Mouse (Mus musculus): Measurements from ENCODE around the gene Dnajc22. TPM values are rescaled to one million over a fixed set of nuclear protein-coding genes. Genes with fewer than 3 reads are reported as not detected.
"Not testable (repeated sequence)": the region's sequence is repeated elsewhere in the genome, so short reads cannot be mapped to it uniquely, and the experiment has no call there.

Gene Dnajc22
- 0.21 and 0.45 TPM in 2 replicates for polyA plus RNA-seq (2014; fragmentation: Nextera tagmentation; extraction: Ambion mirVana)

GRCm38 (mm10) chr15:99092870-99093269 is at the start of gene Dnajc22:
TSS of gene Dnajc22 (plus strand) at chr15:99093170.
- Histone ChIP-seq H3K27me3 (ENCODE audit: control insufficient read depth, insufficient read depth, low read length) (peaks cover 24% of the 10 kb centered on the region), H3K4me3 (ENCODE audit: low read depth, low read length) (peak within 1 kb of the TSS; percentile 39), H3K4me2 (ENCODE audit: low read depth, low read length) (peak within 1 kb of the TSS; percentile 78), H3K27ac (ENCODE audit: low read depth, low read length) (no peak within 1 kb of the TSS), H3K36me3 (ENCODE audit: control insufficient read depth, insufficient read depth, low read length) (no peaks in the 10 kb centered on the region), H3K9ac (replicated peaks; ENCODE audit: low read depth, low read length) (peak within 1 kb of the TSS; percentile 60), H3K9me3 (ENCODE audit: control insufficient read depth, low read length) (no peaks in the 10 kb centered on the region), H3K4me1 (ENCODE audit: control insufficient read depth, insufficient read depth, low read length) (peaks cover 36% of the 10 kb centered on the region)
- ATAC-seq (ENCODE audit: low read depth): no peak
- 26% methylated on average over 8 of the region's 8 CpGs for WGBS

- no peaks in the 10 kb centered on the region for H3K9me3 ChIP-seq (ENCODE audit: control insufficient read depth, low read length)
- H3K4me1 ChIP-seq (ENCODE audit: control insufficient read depth, insufficient read depth, low read length): no peaks in the 10 kb centered on the region
- H3K27ac ChIP-seq (ENCODE audit: low read depth, low read length): no peak overlapping the region
- H3K36me3 ChIP-seq (ENCODE audit: control insufficient read depth, insufficient read depth, low read length): no peaks in the 10 kb centered on the region
- no peak overlapping the region for H3K9ac ChIP-seq (replicated peaks; ENCODE audit: low read depth, low read length)
- WGBS: 69% methylated on average over 3 of the region's 3 CpGs
- H3K4me3 ChIP-seq (ENCODE audit: low read depth, low read length): no peak overlapping the region
- no peak overlapping the region for H3K4me2 ChIP-seq (ENCODE audit: low read depth, low read length)
- ATAC-seq (ENCODE audit: low read depth): no peak
- no peaks in the 10 kb centered on the region for H3K27me3 ChIP-seq (ENCODE audit: control insufficient read depth, insufficient read depth, low read length)
Observed at GRCm38 (mm10) chr15:99044854-99045253, 48.1 kb upstream of the Dnajc22 start.

GRCm38 (mm10) chr15:99045734-99046133 is 47.2 kb upstream of the Dnajc22 start:
- not testable (repeated sequence) for H3K9me3 ChIP-seq (ENCODE audit: control insufficient read depth, low read length); H3K4me2 ChIP-seq (ENCODE audit: low read depth, low read length); H3K27ac ChIP-seq (ENCODE audit: low read depth, low read length); H3K36me3 ChIP-seq (ENCODE audit: control insufficient read depth, insufficient read depth, low read length); H3K9ac ChIP-seq (replicated peaks; ENCODE audit: low read depth, low read length); H3K27me3 ChIP-seq (ENCODE audit: control insufficient read depth, insufficient read depth, low read length); H3K4me1 ChIP-seq (ENCODE audit: control insufficient read depth, insufficient read depth, low read length); H3K4me3 ChIP-seq (ENCODE audit: low read depth, low read length); ATAC-seq (ENCODE audit: low read depth)
- 83% methylated on average over 6 of the region's 6 CpGs for WGBS

GRCm38 (mm10) chr15:99049473-99050253 is 43.3 kb upstream of the Dnajc22 start:
- Histone ChIP-seq H3K9ac (replicated peaks; ENCODE audit: low read depth, low read length) (no peak overlapping the region), H3K9me3 (ENCODE audit: control insufficient read depth, low read length) (no peaks in the 10 kb centered on the region), H3K27ac (ENCODE audit: low read depth, low read length) (no peak overlapping the region), H3K4me3 (ENCODE audit: low read depth, low read length) (no peak overlapping the region), H3K27me3 (ENCODE audit: control insufficient read depth, insufficient read depth, low read length) (peaks cover 14% of the 10 kb centered on the region), H3K4me2 (ENCODE audit: low read depth, low read length) (no peak overlapping the region), H3K4me1 (ENCODE audit: control insufficient read depth, insufficient read depth, low read length) (no peaks in the 10 kb centered on the region), H3K36me3 (ENCODE audit: control insufficient read depth, insufficient read depth, low read length) (no peaks in the 10 kb centered on the region)
- WGBS: 32% methylated on average over 13 of the region's 13 CpGs
- no peak for ATAC-seq (ENCODE audit: low read depth)

GRCm38 (mm10) chr15:99053373-99053772 is 39.6 kb upstream of the Dnajc22 start:
- H3K27me3 ChIP-seq (ENCODE audit: control insufficient read depth, insufficient read depth, low read length): peaks cover 48% of the 10 kb centered on the region
- H3K27ac ChIP-seq (ENCODE audit: low read depth, low read length): peak overlapping the region; percentile 16; the same call in 1 of the 2 replicates
- H3K4me1 ChIP-seq (ENCODE audit: control insufficient read depth, insufficient read depth, low read length): peaks cover 8% of the 10 kb centered on the region
- no peaks in the 10 kb centered on the region for H3K36me3 ChIP-seq (ENCODE audit: control insufficient read depth, insufficient read depth, low read length)
- no peak for ATAC-seq (ENCODE audit: low read depth)
- no peak overlapping the region for H3K4me2 ChIP-seq (ENCODE audit: low read depth, low read length)
- no peak overlapping the region for H3K4me3 ChIP-seq (ENCODE audit: low read depth, low read length)
- no peak overlapping the region for H3K9ac ChIP-seq (replicated peaks; ENCODE audit: low read depth, low read length)
- WGBS: 5% methylated on average over 9 of the region's 9 CpGs
- no peaks in the 10 kb centered on the region for H3K9me3 ChIP-seq (ENCODE audit: control insufficient read depth, low read length)

- Histone ChIP-seq H3K27ac (ENCODE audit: low read depth, low read length) (peak within 1 kb of the TSS; percentile 16), H3K4me3 (ENCODE audit: low read depth, low read length) (peak within 1 kb of the TSS; percentile 31), H3K9me3 (ENCODE audit: control insufficient read depth, low read length) (no peaks in the 10 kb centered on the region), H3K9ac (replicated peaks; ENCODE audit: low read depth, low read length) (peak within 1 kb of the TSS; percentile 42), H3K4me1 (ENCODE audit: control insufficient read depth, insufficient read depth, low read length) (peaks cover 8% of the 10 kb centered on the region), H3K36me3 (ENCODE audit: control insufficient read depth, insufficient read depth, low read length) (no peaks in the 10 kb centered on the region), H3K27me3 (ENCODE audit: control insufficient read depth, insufficient read depth, low read length) (peaks cover 56% of the 10 kb centered on the region), H3K4me2 (ENCODE audit: low read depth, low read length) (peak within 1 kb of the TSS; percentile 56)
- under 1% methylated on average over 29 of the region's 30 CpGs for WGBS
- ATAC-seq (ENCODE audit: low read depth): no peak
Observed at GRCm38 (mm10) chr15:99055040-99055439, 37.9 kb upstream of the Dnajc22 start, which contains the start of gene Prph. TSS of gene Prph (plus strand) at chr15:99055174.

- Histone ChIP-seq H3K9ac (replicated peaks; ENCODE audit: low read depth, low read length) (peak overlapping the region; percentile 42), H3K36me3 (ENCODE audit: control insufficient read depth, insufficient read depth, low read length) (no peaks in the 10 kb centered on the region), H3K4me3 (ENCODE audit: low read depth, low read length) (peak overlapping the region; percentile 31), H3K27ac (ENCODE audit: low read depth, low read length) (no peak overlapping the region; the same call in 1 of the 2 replicates), H3K27me3 (ENCODE audit: control insufficient read depth, insufficient read depth, low read length) (peaks cover 56% of the 10 kb centered on the region), H3K4me2 (ENCODE audit: low read depth, low read length) (peak overlapping the region; percentile 56), H3K9me3 (ENCODE audit: control insufficient read depth, low read length) (no peaks in the 10 kb centered on the region), H3K4me1 (ENCODE audit: control insufficient read depth, insufficient read depth, low read length) (peaks cover 8% of the 10 kb centered on the region)
- 0% methylated on average over 37 of the region's 37 CpGs for WGBS
- no peak for ATAC-seq (ENCODE audit: low read depth)
Observed at GRCm38 (mm10) chr15:99055511-99055961, 37.4 kb upstream of the Dnajc22 start.

GRCm38 (mm10) chr15:99056332-99056731 is 36.6 kb upstream of the Dnajc22 start:
- WGBS: 5% methylated on average over 14 of the region's 14 CpGs
- no peak for ATAC-seq (ENCODE audit: low read depth)
- H3K27ac ChIP-seq (ENCODE audit: low read depth, low read length): no peak overlapping the region
- H3K4me2 ChIP-seq (ENCODE audit: low read depth, low read length): no peak overlapping the region; the same call in 1 of the 2 replicates
- H3K4me3 ChIP-seq (ENCODE audit: low read depth, low read length): peak overlapping the region; percentile 31; the same call in 1 of the 2 replicates
- H3K9ac ChIP-seq (replicated peaks; ENCODE audit: low read depth, low read length): no peak overlapping the region
- no peaks in the 10 kb centered on the region for H3K9me3 ChIP-seq (ENCODE audit: control insufficient read depth, low read length)
- peaks cover 56% of the 10 kb centered on the region for H3K27me3 ChIP-seq (ENCODE audit: control insufficient read depth, insufficient read depth, low read length)
- peaks cover 8% of the 10 kb centered on the region for H3K4me1 ChIP-seq (ENCODE audit: control insufficient read depth, insufficient read depth, low read length)
- H3K36me3 ChIP-seq (ENCODE audit: control insufficient read depth, insufficient read depth, low read length): no peaks in the 10 kb centered on the region

GRCm38 (mm10) chr15:99065557-99066165 is 27.3 kb upstream of the Dnajc22 start:
- Histone ChIP-seq H3K4me2 (ENCODE audit: low read depth, low read length) (no peak overlapping the region), H3K4me1 (ENCODE audit: control insufficient read depth, insufficient read depth, low read length) (no peaks in the 10 kb centered on the region), H3K36me3 (ENCODE audit: control insufficient read depth, insufficient read depth, low read length) (no peaks in the 10 kb centered on the region), H3K4me3 (ENCODE audit: low read depth, low read length) (no peak overlapping the region), H3K9me3 (ENCODE audit: control insufficient read depth, low read length) (no peaks in the 10 kb centered on the region), H3K27me3 (ENCODE audit: control insufficient read depth, insufficient read depth, low read length) (no peaks in the 10 kb centered on the region), H3K9ac (replicated peaks; ENCODE audit: low read depth, low read length) (no peak overlapping the region), H3K27ac (ENCODE audit: low read depth, low read length) (no peak overlapping the region)
- no peak for ATAC-seq (ENCODE audit: low read depth)
- WGBS: 75% methylated on average over 12 of the region's 12 CpGs

All from neural tube, embryonic 14.5 days (tissue).